Mouse (Mus musculus) lung, postnatal 4 days (tissue): ENCODE data around the gene Dhcr24.

ENCODE experiments used
- DNase-seq, 2 experiments: peaks; one replicate each; pipeline ENCODE4 v3.0.0; 2021

The Dhcr24 gene

GRCm38 (mm10) chr4:106560846-106561781 is at the start of gene Dhcr24:
Dhcr24 (plus strand) TSS chr4:106561038.
- peak; percentile 93 to 96 for DNase-seq

- DNase-seq = peak in 1 of 2 experiments; percentile 3
Measured at GRCm38 (mm10) chr4:106514606-106515005, 46.2 kb upstream of the Dhcr24 start.

GRCm38 (mm10) chr4:106522547-106522946 is 38.3 kb upstream of the Dhcr24 start:
- no peak for DNase-seq

GRCm38 (mm10) chr4:106524131-106524530 is 36.7 kb upstream of the Dhcr24 start:
- DNase-seq = no peak

GRCm38 (mm10) chr4:106525001-106525400 is 35.8 kb upstream of the Dhcr24 start:
- no peak for DNase-seq

- DNase-seq = no peak
Measured at GRCm38 (mm10) chr4:106527856-106528547, 32.8 kb upstream of the Dhcr24 start.

- DNase-seq = peak; percentile 89 to 92
Measured at GRCm38 (mm10) chr4:106529375-106530112, 31.3 kb upstream of the Dhcr24 start.

- DNase-seq = no peak
Measured at GRCm38 (mm10) chr4:106530113-106530482, 30.7 kb upstream of the Dhcr24 start.

GRCm38 (mm10) chr4:106533421-106534080 is 27.3 kb upstream of the Dhcr24 start:
- DNase-seq = no peak

GRCm38 (mm10) chr4:106534256-106534655 is 26.6 kb upstream of the Dhcr24 start:
- DNase-seq = no peak

- no peak for DNase-seq
Measured at GRCm38 (mm10) chr4:106539756-106540155, 21.1 kb upstream of the Dhcr24 start.

- no peak for DNase-seq
Measured at GRCm38 (mm10) chr4:106541491-106541890, 19.3 kb upstream of the Dhcr24 start.

- DNase-seq = no peak
Measured at GRCm38 (mm10) chr4:106542211-106542610, 18.6 kb upstream of the Dhcr24 start.

GRCm38 (mm10) chr4:106545817-106546373 is 14.9 kb upstream of the Dhcr24 start:
- no peak for DNase-seq

GRCm38 (mm10) chr4:106546896-106547295 is 13.9 kb upstream of the Dhcr24 start:
- no peak for DNase-seq

- DNase-seq = no peak
Measured at GRCm38 (mm10) chr4:106548113-106548512, 12.7 kb upstream of the Dhcr24 start.

GRCm38 (mm10) chr4:106550516-106551166 is 10.2 kb upstream of the Dhcr24 start:
- no peak for DNase-seq

GRCm38 (mm10) chr4:106557262-106557661 is 3.6 kb upstream of the Dhcr24 start:
- no peak for DNase-seq

- no peak for DNase-seq
Measured at GRCm38 (mm10) chr4:106557978-106558377, 2.9 kb upstream of the Dhcr24 start.

GRCm38 (mm10) chr4:106559343-106560212 is 1.3 kb upstream of the Dhcr24 start:
- DNase-seq = no peak
